Mouse (Mus musculus): Measurements from ENCODE around the gene Slco2a1.

DNA sequence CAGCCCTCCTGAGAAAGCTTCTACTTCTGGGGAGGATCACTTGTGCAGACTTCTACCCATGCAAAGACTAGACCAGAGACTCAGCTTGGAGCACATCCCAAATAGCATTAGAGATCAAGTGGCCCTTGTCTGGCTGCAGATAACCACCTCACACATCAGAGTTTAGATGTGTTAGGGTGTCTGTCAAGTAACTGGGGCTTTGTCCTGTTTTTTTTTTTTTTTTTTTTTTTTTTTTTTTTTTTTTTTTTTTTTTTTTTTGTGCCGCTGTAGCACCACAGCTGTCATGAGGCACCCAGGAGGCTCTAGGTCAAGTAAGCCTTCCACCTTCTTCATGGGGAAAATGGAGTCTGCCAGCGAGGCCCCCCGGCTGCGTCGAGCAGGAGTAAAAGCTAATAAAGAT, 42.7 kb downstream of the Slco2a1 start:
- TF ChIP-seq CTCF (IDR thresholded peaks at IDR 0.05): no peak
- no peak for TF ChIP-seq EP300 (IDR thresholded peaks at IDR 0.05)
